Mouse (Mus musculus): ENCODE data around the gene Med13l.

GRCm38 (mm10) chr5:118561086-118561987 lies 858 bp downstream of the Med13l start:
- TF ChIP-seq POLR2A (IDR thresholded peaks at IDR 0.05; ENCODE audit: low read depth, low read length) (no peak), CTCF (conservative IDR thresholded peaks at IDR 0.05; ENCODE audit: insufficient read depth, insufficient read length, low read depth, low read length) (no peak)
